Mouse (Mus musculus): Measurements from ENCODE around the gene Frmpd1. TPM values are rescaled to one million over a fixed set of nuclear protein-coding genes. Genes with fewer than 3 reads are reported as not detected.

The Frmpd1 gene
- polyA plus RNA-seq, 1 experiment from 2014 or later = 1.2 TPM

DNA sequence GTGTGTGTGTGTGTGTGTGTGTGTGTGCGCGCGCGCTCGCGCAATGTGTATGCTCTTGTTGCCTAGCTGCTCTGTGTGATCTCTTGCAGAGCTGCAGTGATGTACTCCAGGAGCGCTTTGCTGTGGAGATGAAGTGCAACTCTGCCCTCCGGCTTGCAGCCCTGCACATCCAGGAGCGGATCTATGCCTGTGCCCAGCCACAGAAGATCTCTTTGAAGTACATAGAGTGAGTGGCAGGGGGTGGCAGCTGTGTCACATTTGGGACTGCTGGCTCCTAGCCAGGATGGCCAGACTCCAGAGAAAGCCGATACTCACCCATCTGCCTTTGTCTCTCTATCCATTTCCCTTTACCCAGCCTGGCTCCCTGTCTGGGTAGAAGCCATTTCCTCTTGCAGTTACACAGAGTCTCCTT, 86.4 kb downstream of the Frmpd1 start:
- 87% methylated on average over 10 of the region's 10 CpGs for WGBS
- no peak overlapping the region for H3K4me2 ChIP-seq (ENCODE audit: low read depth, low read length)
- DNase-seq (ENCODE audit: low spot score) = peak; percentile 40
- 0 out of 2 replicates have a peak overlapping the region, but pooled peaks have one; percentile 28 for H3K27ac ChIP-seq (replicated peaks; ENCODE audit: low read depth, low read length)
- no peak overlapping the region for H3K4me3 ChIP-seq (ENCODE audit: low read depth, low read length)
- H3K9ac ChIP-seq (replicated peaks; ENCODE audit: low read length) = no peak overlapping the region
- H3K9me3 ChIP-seq (replicated peaks; ENCODE audit: control insufficient read depth, low read length) = no peaks in the 10 kb centered on the region
- ATAC-seq (replicated peaks; ENCODE audit: insufficient number of reproducible peaks, low FRiP score, low TSS enrichment, low read depth) = peak; percentile 76
- H3K27me3 ChIP-seq (ENCODE audit: control insufficient read depth, insufficient read depth, low read length) = no peaks in the 10 kb centered on the region
- no peaks in the 10 kb centered on the region for H3K36me3 ChIP-seq (replicated peaks; ENCODE audit: control insufficient read depth, insufficient read depth, low read depth, low read length)
- no peaks in the 10 kb centered on the region for H3K4me1 ChIP-seq (ENCODE audit: control insufficient read depth, insufficient read depth, low read length)

DNA sequence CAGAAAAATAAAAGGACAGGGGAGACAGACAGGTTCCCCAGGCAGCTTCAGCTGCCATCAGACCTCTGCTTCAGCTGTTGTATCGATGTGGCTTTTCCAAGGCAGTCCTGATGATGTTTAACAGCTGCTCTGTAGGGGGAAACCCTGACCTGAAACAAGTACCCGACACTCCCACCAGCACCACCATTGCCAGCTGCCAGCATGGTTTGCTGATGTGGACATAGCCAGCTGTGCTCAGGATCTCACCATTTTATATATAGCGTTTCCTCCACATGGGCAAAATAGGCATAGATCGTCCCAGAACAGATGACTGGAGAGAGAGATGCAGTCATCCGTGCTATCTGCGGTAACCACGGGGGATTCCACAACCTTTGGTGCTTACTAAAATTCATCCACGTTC, 91.1 kb downstream of the Frmpd1 start:
- 84% methylated on average over 8 of the region's 8 CpGs for WGBS
- Histone ChIP-seq H3K4me2 (ENCODE audit: low read depth, low read length) (no peak overlapping the region), H3K27ac (replicated peaks; ENCODE audit: low read depth, low read length) (no peak overlapping the region), H3K4me3 (ENCODE audit: low read depth, low read length) (no peak overlapping the region), H3K36me3 (replicated peaks; ENCODE audit: control insufficient read depth, insufficient read depth, low read depth, low read length) (no peaks in the 10 kb centered on the region), H3K9ac (replicated peaks; ENCODE audit: low read length) (no peak overlapping the region), H3K9me3 (replicated peaks; ENCODE audit: control insufficient read depth, low read length) (no peaks in the 10 kb centered on the region), H3K4me1 (ENCODE audit: control insufficient read depth, insufficient read depth, low read length) (no peaks in the 10 kb centered on the region), H3K27me3 (ENCODE audit: control insufficient read depth, insufficient read depth, low read length) (no peaks in the 10 kb centered on the region)
- no peak for DNase-seq (ENCODE audit: low spot score)
- ATAC-seq (replicated peaks; ENCODE audit: insufficient number of reproducible peaks, low FRiP score, low TSS enrichment, low read depth) = no peak

DNA sequence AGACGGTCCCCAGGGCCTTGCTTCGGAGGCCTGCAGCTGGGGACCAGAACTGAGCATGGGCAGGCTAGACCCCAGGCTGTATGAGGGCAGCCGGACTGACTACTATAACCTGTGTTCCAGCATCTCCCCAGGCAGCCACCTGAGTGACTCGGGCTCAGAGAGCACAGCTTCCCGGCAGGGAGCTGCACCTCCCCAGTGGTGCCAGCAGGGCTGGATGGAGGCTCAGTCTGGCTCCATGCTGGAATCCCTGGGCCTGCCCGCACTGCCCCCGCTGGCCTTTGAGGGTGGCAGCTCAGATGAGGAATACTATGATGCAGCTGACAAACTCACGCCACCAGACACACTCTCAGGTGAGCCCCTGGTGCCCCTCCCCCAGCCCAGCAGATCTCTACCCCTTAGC, 94.6 kb downstream of the Frmpd1 start:
- ATAC-seq (replicated peaks; ENCODE audit: insufficient number of reproducible peaks, low FRiP score, low TSS enrichment, low read depth) = 0 out of 2 replicates have a peak, but pooled peaks have one; percentile 34
- Histone ChIP-seq H3K36me3 (replicated peaks; ENCODE audit: control insufficient read depth, insufficient read depth, low read depth, low read length) (no peaks in the 10 kb centered on the region), H3K9me3 (replicated peaks; ENCODE audit: control insufficient read depth, low read length) (no peaks in the 10 kb centered on the region), H3K4me2 (ENCODE audit: low read depth, low read length) (no peak overlapping the region), H3K4me3 (ENCODE audit: low read depth, low read length) (no peak overlapping the region), H3K4me1 (ENCODE audit: control insufficient read depth, insufficient read depth, low read length) (no peaks in the 10 kb centered on the region), H3K9ac (replicated peaks; ENCODE audit: low read length) (no peak overlapping the region), H3K27me3 (ENCODE audit: control insufficient read depth, insufficient read depth, low read length) (no peaks in the 10 kb centered on the region), H3K27ac (replicated peaks; ENCODE audit: low read depth, low read length) (no peak overlapping the region)
- no peak for DNase-seq (ENCODE audit: low spot score)
- 57% methylated on average over 8 of the region's 8 CpGs for WGBS

DNA sequence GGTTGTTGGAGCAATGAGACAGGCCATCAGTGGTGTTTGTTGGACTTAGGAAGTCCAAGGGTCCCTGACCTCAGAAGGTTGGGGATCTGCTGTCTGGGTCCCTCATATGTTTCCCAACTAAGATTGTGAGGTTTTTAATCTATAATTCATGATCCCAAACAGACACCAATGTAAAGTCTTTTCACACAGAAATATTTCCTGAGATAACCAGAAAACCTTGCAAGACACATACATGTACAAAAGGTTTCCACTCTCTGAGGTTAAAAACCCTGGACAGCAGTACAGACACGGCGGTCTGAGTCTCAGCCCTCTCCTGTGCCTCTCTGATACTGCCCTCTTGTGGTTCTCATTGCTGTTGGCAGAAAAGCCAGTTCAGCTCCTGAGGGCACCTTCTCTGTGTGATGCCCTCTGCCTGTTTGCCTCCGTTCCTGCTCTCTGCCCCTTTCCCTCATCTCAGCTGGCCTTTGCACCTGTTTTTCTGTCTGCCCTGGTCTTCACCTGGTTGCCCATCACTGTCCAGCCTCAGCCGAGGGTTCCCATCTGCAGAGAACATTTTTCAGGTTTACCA, 95.4 kb downstream of the Frmpd1 start:
- no peaks in the 10 kb centered on the region for H3K27me3 ChIP-seq (ENCODE audit: control insufficient read depth, insufficient read depth, low read length)
- DNase-seq (ENCODE audit: low spot score) (peak; percentile 82), ATAC-seq (replicated peaks; ENCODE audit: insufficient number of reproducible peaks, low FRiP score, low TSS enrichment, low read depth) (peak; percentile 62; the same call in 1 of the 2 replicates)
- H3K4me2 ChIP-seq (ENCODE audit: low read depth, low read length) = no peak overlapping the region
- no peaks in the 10 kb centered on the region for H3K36me3 ChIP-seq (replicated peaks; ENCODE audit: control insufficient read depth, insufficient read depth, low read depth, low read length)
- no peak overlapping the region for H3K9ac ChIP-seq (replicated peaks; ENCODE audit: low read length)
- no peak overlapping the region for H3K4me3 ChIP-seq (ENCODE audit: low read depth, low read length)
- 14% methylated on average over 4 of the region's 4 CpGs for WGBS
- H3K27ac ChIP-seq (replicated peaks; ENCODE audit: low read depth, low read length) = no peak overlapping the region
- H3K4me1 ChIP-seq (ENCODE audit: control insufficient read depth, insufficient read depth, low read length) = no peaks in the 10 kb centered on the region
- H3K9me3 ChIP-seq (replicated peaks; ENCODE audit: control insufficient read depth, low read length) = no peaks in the 10 kb centered on the region

DNA sequence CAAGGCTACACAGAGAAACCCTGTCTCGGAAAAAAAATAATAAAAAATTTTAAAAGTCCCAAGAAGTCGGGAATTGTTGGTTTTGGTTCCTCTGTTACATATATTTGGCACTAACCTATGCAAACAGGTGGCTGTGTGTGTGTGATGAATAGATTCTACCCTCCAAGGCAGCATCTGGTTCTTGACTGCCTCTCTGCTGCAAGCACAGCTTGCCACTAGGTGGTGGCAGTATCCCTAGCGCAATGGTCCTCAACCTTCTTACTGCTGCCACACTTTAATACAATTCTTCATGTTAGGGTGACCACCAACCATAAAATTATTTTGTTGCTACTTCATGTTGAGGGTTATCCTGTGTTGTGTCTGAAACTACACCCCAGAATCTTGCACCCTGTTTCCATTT, 101.6 kb downstream of the Frmpd1 start:
- H3K27ac ChIP-seq (replicated peaks; ENCODE audit: low read depth, low read length) = no peak overlapping the region
- H3K4me2 ChIP-seq (ENCODE audit: low read depth, low read length) = no peak overlapping the region
- DNase-seq (ENCODE audit: low spot score) (peak; percentile 32), ATAC-seq (replicated peaks; ENCODE audit: insufficient number of reproducible peaks, low FRiP score, low TSS enrichment, low read depth) (no peak)
- H3K9me3 ChIP-seq (replicated peaks; ENCODE audit: control insufficient read depth, low read length) = no peaks in the 10 kb centered on the region
- H3K9ac ChIP-seq (replicated peaks; ENCODE audit: low read length) = no peak overlapping the region
- no peaks in the 10 kb centered on the region for H3K4me1 ChIP-seq (ENCODE audit: control insufficient read depth, insufficient read depth, low read length)
- 57% methylated on average over 3 of the region's 3 CpGs for WGBS
- H3K27me3 ChIP-seq (ENCODE audit: control insufficient read depth, insufficient read depth, low read length) = no peaks in the 10 kb centered on the region
- no peaks in the 10 kb centered on the region for H3K36me3 ChIP-seq (replicated peaks; ENCODE audit: control insufficient read depth, insufficient read depth, low read depth, low read length)
- no peak overlapping the region for H3K4me3 ChIP-seq (ENCODE audit: low read depth, low read length)

DNA sequence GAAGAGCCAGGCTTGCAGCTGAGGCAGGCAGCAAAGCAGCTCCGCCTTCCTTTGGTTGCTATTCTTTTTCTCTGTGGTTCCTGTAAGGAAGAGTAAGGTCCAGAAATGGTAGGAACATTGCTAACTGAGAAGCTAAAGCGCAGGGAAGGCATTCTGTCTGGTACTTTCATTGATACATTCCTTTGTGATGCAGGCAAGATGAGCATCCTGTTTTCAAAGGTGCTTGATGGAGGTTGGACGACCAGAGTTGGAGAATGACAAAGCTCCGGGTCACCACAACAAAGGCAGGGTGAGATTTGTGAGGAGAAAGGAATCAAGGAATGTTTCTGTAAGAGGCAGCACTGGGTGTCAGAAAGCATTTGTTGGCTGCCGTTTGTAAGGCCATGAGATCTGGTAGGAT, 103.2 kb downstream of the Frmpd1 start:
- Histone ChIP-seq H3K9me3 (replicated peaks; ENCODE audit: control insufficient read depth, low read length) (no peaks in the 10 kb centered on the region), H3K4me3 (ENCODE audit: low read depth, low read length) (no peak overlapping the region), H3K4me2 (ENCODE audit: low read depth, low read length) (no peak overlapping the region), H3K36me3 (replicated peaks; ENCODE audit: control insufficient read depth, insufficient read depth, low read depth, low read length) (no peaks in the 10 kb centered on the region), H3K9ac (replicated peaks; ENCODE audit: low read length) (no peak overlapping the region), H3K27me3 (ENCODE audit: control insufficient read depth, insufficient read depth, low read length) (no peaks in the 10 kb centered on the region), H3K27ac (replicated peaks; ENCODE audit: low read depth, low read length) (no peak overlapping the region), H3K4me1 (ENCODE audit: control insufficient read depth, insufficient read depth, low read length) (no peaks in the 10 kb centered on the region)
- 74% methylated on average over 5 of the region's 5 CpGs for WGBS
- DNase-seq (ENCODE audit: low spot score) (no peak), ATAC-seq (replicated peaks; ENCODE audit: insufficient number of reproducible peaks, low FRiP score, low TSS enrichment, low read depth) (no peak)

DNA sequence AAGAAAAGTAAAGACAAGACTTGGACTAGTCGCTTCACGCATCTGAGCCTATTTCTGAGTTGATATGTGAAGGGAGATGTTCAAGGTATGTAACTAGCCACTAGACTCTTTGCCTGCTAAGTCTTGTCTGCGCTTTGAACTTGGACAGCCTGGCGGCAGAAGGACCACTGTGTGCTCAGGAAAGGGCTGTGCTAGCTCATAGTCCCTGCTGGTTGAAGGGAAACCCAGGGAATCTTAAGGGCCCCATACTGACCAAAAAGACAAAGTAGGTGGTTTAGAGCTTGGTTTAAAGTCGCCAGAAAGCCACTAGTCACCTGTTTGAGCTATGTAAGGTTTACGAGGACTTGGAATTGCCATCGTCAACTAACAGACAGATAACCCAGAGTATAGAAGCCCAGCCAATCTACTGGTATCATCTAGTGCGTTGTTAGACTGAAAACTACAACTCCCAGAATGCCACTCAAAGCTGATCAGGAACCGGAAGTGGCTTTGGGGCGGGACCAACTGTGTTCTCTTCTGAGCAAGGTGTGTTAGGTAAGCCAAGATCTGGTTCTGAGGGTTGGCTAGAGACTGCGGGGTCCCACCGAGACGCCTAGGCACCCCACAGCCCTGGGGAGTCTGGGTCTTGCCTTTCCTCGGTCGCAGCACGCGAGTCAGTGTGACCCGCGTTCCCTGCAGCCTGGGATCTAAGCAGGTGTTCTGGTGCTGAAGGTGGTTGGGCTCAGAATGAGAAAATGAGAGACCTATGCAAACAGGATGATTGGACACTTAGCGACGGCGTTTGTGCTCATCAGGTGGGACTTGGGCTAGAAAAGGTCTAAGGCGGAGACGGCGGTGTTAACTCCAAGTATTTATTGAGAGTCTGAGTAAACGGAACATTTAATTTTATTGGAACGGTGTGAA, 112.2 kb downstream of the Frmpd1 start, which contains the start of gene Trmt10b:
Gene Trmt10b, plus strand, starts transcription at position 466 of the 903 bp plus-strand sequence.
- Histone ChIP-seq H3K4me2 (ENCODE audit: low read depth, low read length) (peak within 1 kb of the TSS; percentile 45), H3K9me3 (replicated peaks; ENCODE audit: control insufficient read depth, low read length) (no peaks in the 10 kb centered on the region), H3K36me3 (replicated peaks; ENCODE audit: control insufficient read depth, insufficient read depth, low read depth, low read length) (no peaks in the 10 kb centered on the region; the same call in 1 of the 2 replicates), H3K4me1 (ENCODE audit: control insufficient read depth, insufficient read depth, low read length) (no peaks in the 10 kb centered on the region), H3K27me3 (ENCODE audit: control insufficient read depth, insufficient read depth, low read length) (no peaks in the 10 kb centered on the region), H3K4me3 (ENCODE audit: low read depth, low read length) (peak within 1 kb of the TSS; percentile 75), H3K27ac (replicated peaks; ENCODE audit: low read depth, low read length) (no peak within 1 kb of the TSS), H3K9ac (replicated peaks; ENCODE audit: low read length) (peak within 1 kb of the TSS; percentile 58)
- DNase-seq (ENCODE audit: low spot score) (peak; percentile 92), ATAC-seq (replicated peaks; ENCODE audit: insufficient number of reproducible peaks, low FRiP score, low TSS enrichment, low read depth) (peak; percentile 59; the same call in 1 of the 2 replicates)
- WGBS = 21% methylated on average over 27 of the region's 27 CpGs

DNA sequence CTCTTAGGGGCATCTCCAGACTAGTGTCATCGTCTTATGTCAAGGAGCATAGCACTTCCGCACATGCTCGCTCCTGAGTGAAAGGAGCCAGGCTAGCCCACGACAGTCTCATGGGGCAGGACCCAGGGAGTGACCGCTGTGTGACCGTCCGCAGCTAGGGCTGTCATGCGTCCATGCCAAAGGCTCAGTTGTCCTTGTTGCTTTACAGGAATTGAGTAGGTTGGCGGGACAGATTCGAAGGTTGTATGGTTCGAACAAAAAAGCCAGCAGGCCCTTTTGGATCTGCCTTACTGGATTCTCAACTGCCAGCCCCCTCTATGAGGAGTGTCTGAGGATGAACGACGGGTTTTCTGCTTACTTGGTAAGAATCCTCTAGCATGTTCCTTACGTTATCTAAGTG, 120.9 kb downstream of the Frmpd1 start:
- H3K9me3 ChIP-seq (replicated peaks; ENCODE audit: control insufficient read depth, low read length) = no peaks in the 10 kb centered on the region
- H3K4me2 ChIP-seq (ENCODE audit: low read depth, low read length) = no peak overlapping the region
- H3K4me1 ChIP-seq (ENCODE audit: control insufficient read depth, insufficient read depth, low read length) = no peaks in the 10 kb centered on the region
- DNase-seq (ENCODE audit: low spot score) (no peak), ATAC-seq (replicated peaks; ENCODE audit: insufficient number of reproducible peaks, low FRiP score, low TSS enrichment, low read depth) (no peak)
- H3K27me3 ChIP-seq (ENCODE audit: control insufficient read depth, insufficient read depth, low read length) = no peaks in the 10 kb centered on the region
- H3K9ac ChIP-seq (replicated peaks; ENCODE audit: low read length) = no peak overlapping the region
- peaks cover 4% of the 10 kb centered on the region for H3K36me3 ChIP-seq (replicated peaks; ENCODE audit: control insufficient read depth, insufficient read depth, low read depth, low read length)
- no peak overlapping the region for H3K27ac ChIP-seq (replicated peaks; ENCODE audit: low read depth, low read length)
- H3K4me3 ChIP-seq (ENCODE audit: low read depth, low read length) = no peak overlapping the region
- 96% methylated on average over 14 of the region's 14 CpGs for WGBS

All from embryonic facial prominence, embryonic 11.5 days (tissue).